Mouse (Mus musculus): ENCODE measurements around the gene Hba-a1. TPM values are rescaled to one million over a fixed set of nuclear protein-coding genes. Genes with fewer than 3 reads are reported as not detected.
A peak's percentile ranks its signal among the peaks of the same experiment; 100 is the strongest.
"Not testable (repeated sequence)": the region's sequence is repeated elsewhere in the genome, so short reads cannot be mapped to it uniquely, and the experiment has no call there.

The Hba-a1 gene
- polyA plus RNA-seq, 2 experiments from 2014 or later: 4.6 to 196 TPM

GRCm38 (mm10) chr11:32265117-32265738 is 18.1 kb upstream of the Hba-a1 start:
- ATAC-seq: no peak

GRCm38 (mm10) chr11:32266194-32266593 is 17.1 kb upstream of the Hba-a1 start:
- no peak for ATAC-seq

- ATAC-seq: no peak
These were observed 16.5 kb upstream of the Hba-a1 start for GRCm38 (mm10) chr11:32266776-32267175.

- peak; percentile 95 for ATAC-seq
These were observed 16.0 kb upstream of the Hba-a1 start, which contains the start of gene Nprl3 for GRCm38 (mm10) chr11:32267188-32267884. Gene Nprl3, minus strand, starts transcription at chr11:32267707.

- no peak for ATAC-seq
These were observed 15.3 kb upstream of the Hba-a1 start for GRCm38 (mm10) chr11:32267964-32268363.

- no peak for ATAC-seq
These were observed 14.4 kb upstream of the Hba-a1 start for GRCm38 (mm10) chr11:32268952-32269351.

GRCm38 (mm10) chr11:32271178-32271577 is 12.1 kb upstream of the Hba-a1 start:
- ATAC-seq: no peak

- no peak for ATAC-seq
These were observed 7.0 kb upstream of the Hba-a1 start, which contains the start of gene Hba-x for GRCm38 (mm10) chr11:32276347-32276746. Gene Hba-x, plus strand, starts transcription at chr11:32276400.

- no peak for ATAC-seq
These were observed 5.4 kb upstream of the Hba-a1 start for GRCm38 (mm10) chr11:32277736-32278457.

- ATAC-seq: no peak
These were observed 4.8 kb upstream of the Hba-a1 start for GRCm38 (mm10) chr11:32278458-32278957.

GRCm38 (mm10) chr11:32280646-32281045 is 2.7 kb upstream of the Hba-a1 start:
- no peak for ATAC-seq

- no peak for ATAC-seq
These were observed 1.7 kb upstream of the Hba-a1 start for GRCm38 (mm10) chr11:32281416-32282144.

- not testable (repeated sequence) for ATAC-seq
These were observed 1.3 kb downstream of the Hba-a1 start for GRCm38 (mm10) chr11:32284582-32284981.

GRCm38 (mm10) chr11:32285031-32285775 is 1.9 kb downstream of the Hba-a1 start:
- ATAC-seq: no peak

GRCm38 (mm10) chr11:32285887-32286286 is 2.6 kb downstream of the Hba-a1 start:
- not testable (repeated sequence) for ATAC-seq

- peak; percentile 61 for ATAC-seq
These were observed 3.6 kb downstream of the Hba-a1 start, which contains the start of gene Hbq1b for GRCm38 (mm10) chr11:32286695-32287492. Gene Hbq1b, plus strand, starts transcription at chr11:32286965.

- ATAC-seq: no peak
These were observed 4.1 kb downstream of the Hba-a1 start for GRCm38 (mm10) chr11:32287493-32287825.

- not testable (repeated sequence) for ATAC-seq
These were observed 9.5 kb downstream of the Hba-a1 start for GRCm38 (mm10) chr11:32292819-32293218.

- ATAC-seq: not testable (repeated sequence)
These were observed 10.2 kb downstream of the Hba-a1 start for GRCm38 (mm10) chr11:32293479-32293878.

- not testable (repeated sequence) for ATAC-seq
These were observed 12.9 kb downstream of the Hba-a1 start, which contains the start of gene Hba-a2 for GRCm38 (mm10) chr11:32296203-32296602. Gene Hba-a2, plus strand, starts transcription at chr11:32296489.

GRCm38 (mm10) chr11:32297417-32297816 is 14.1 kb downstream of the Hba-a1 start:
- not testable (repeated sequence) for ATAC-seq
